Mouse (Mus musculus): ENCODE data around the gene Smim10l1.

The Smim10l1 gene

DNA sequence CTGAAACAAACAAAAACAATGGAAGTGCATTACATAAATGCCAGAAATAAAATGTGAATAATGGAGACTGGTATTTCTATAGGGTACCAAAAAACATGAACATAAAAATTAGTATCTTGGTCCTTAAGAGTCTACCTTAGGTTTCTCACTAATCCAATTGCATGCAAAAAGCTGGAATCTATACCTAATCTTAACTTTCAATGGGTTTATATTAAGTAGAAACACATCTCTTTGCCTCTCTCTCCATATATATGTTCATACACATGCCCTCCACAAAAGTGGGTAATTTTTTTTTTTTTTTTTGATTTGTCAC, at the start of gene Smim10l1:
Gene Smim10l1, plus strand, starts transcription at position 301 of the 313 bp plus-strand sequence.
- no peak for DNase-seq

DNA sequence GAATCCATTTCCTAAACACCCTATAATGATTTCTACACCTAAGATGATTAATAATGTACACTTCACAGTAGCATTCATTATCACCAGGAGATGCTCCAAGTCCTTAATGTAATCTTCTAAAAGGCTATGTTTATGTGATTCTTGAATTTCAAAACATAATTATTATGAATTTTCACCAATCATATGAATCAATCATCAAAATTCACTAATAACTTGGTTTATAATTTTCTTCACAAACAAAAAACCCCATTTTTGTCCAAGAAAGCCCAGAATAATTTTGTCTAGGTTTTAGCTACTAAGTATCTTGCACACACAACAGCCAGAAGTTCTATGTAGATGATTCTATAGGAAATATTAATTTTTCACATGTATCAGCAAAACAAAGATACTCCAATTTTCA, 49.0 kb upstream of the Smim10l1 start, which contains the start of gene Tas2r140:
Gene Tas2r140, minus strand, starts transcription at position 101 of the 400 bp plus-strand sequence.
- no peak for DNase-seq

DNA sequence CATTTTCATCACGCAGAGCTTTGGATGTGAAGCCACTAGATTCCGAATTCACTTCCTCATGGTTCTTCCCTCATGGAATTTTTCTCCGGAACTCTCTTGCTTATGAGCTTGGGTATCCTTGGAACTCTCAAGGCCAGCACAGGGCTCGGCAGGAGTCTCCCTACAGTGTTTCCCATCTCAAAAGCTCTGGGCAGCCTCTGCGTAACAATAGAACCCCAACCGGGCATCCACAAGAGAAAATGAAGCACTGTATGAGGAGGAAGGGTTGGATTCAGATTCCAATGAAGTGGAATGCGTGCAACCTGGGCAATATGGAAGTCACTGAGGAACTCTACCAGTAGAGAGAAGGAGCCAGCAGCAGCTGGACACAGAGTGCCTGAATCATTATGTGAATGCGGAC, 12.5 kb upstream of the Smim10l1 start:
- no peak for DNase-seq

DNA sequence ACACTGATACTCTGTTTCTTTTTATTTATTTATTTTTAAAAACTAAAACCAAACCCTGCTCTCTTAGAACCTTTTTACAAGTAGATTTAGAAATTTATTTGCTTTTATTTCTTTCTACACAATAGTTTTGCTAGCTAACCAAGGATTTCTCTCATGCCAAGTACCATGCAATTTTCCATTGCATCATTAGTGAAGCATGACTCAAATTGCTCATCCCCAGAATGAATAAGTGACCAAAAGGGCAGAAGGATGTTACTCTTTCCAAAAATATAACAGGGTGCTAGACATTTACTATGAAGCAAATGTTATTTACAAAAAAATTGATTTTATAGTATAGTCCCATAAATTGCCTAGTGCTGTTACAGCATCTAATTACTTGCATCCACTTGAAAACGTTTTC, 2.3 kb upstream of the Smim10l1 start:
- no peak for DNase-seq

DNA sequence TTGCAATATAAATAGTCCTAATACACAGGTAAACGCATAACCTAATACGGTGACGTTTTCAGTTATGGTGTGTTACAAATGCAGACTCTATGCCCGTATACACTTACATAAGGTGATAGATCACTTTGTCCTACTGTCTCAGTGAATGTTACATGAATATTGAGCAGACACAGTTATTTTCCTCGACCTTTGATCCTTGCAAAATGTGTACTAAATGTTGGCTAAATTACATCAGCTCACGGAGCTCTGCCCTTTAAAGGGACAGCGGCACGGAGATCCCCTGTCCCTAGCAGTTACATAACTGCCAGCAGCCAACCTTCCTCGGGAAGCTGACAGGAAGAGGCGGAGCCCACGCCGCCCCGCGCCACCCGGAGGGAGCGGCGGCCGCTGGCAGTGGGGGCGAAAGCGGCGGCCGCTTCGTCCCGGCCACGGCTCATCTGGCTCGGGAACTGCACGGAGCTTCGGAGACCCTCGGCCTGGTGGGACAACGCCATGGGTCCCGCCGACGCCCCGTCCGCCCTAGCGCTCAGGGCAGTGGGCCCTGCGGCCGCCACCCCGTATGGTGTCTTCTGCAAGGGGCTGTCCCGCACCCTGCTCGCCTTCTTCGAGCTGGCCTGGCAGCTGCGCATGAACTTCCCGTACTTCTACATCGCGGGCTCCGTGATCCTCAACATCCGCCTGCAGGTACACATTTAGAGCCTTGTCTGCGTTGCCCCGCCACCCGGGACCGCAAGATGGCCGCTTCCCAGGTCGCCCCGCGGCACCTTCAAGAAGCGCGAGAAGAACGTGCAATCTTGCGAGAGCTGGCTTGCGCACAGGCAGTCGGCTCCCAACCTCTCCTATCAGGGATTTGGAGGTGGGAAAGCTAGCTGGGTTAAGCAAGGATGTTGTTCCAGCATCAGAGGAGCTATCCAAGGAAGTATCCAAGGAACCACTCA, 482 bp downstream of the Smim10l1 start:
- peak; percentile 94 to 96 for DNase-seq
